Mouse (Mus musculus): ENCODE data around the gene Ptbp2. TPM values are rescaled to one million over a fixed set of nuclear protein-coding genes. Genes with fewer than 3 reads are reported as not detected.

Ptbp2 gene
- polyA plus RNA-seq, 1 experiment from 2014 or later = 242 TPM

DNA sequence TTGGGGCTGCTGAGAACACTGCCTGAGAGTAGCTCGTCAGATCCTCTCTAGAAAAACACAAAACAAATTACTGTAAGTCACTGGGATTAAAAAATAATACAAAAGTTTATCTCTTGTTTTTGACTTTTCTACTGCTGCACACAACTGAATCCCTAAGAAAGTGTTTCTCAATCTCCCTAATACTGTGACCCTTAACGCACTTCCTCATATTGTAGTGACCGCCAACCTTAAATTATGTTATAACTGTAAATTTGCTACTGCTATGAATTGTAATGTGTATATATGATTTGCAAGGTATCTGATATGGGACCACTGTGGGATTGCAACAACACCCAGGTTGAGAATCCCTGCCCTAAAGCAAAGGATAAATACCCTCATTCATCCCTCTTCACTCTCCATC lies 22.5 kb downstream of the Ptbp2 start:
- Histone ChIP-seq H3K9me3 (no peaks in the 10 kb centered on the region), H3K4me3 (no peak overlapping the region), H3K4me1 (replicated peaks) (no peaks in the 10 kb centered on the region), H3K36me3 (peaks cover 44% of the 10 kb centered on the region), H3K27ac (no peak overlapping the region), H3K27me3 (ENCODE audit: insufficient read depth, poor library complexity, severe bottlenecking) (no peaks in the 10 kb centered on the region)
- DNase-seq (ENCODE audit: low spot score) = no peak
- 95% methylated on average over 3 of the region's 3 CpGs for WGBS

DNA sequence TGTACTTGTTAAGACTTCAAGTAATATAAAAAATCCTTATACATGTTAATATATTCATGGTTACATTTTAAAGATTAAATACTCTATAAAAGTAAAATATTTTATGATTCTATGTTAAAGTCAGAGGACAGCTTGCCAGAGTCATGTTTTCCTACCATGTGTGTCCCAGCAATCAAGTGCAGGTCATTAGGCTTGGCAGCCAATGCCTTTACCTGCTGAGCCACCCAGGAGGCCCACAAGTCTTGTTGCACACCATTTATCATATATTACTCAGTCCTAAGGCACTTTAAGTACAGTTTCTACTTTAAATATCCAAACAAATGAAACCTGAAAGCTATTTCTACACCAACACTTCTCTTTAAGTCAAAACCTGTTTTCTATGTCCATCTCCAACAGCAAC lies 30.5 kb downstream of the Ptbp2 start:
- Histone ChIP-seq H3K4me3 (no peak overlapping the region), H3K27ac (no peak overlapping the region), H3K4me1 (replicated peaks) (no peaks in the 10 kb centered on the region), H3K27me3 (ENCODE audit: insufficient read depth, poor library complexity, severe bottlenecking) (no peaks in the 10 kb centered on the region), H3K36me3 (peaks cover 46% of the 10 kb centered on the region), H3K9me3 (no peaks in the 10 kb centered on the region)
- no peak for DNase-seq (ENCODE audit: low spot score)

DNA sequence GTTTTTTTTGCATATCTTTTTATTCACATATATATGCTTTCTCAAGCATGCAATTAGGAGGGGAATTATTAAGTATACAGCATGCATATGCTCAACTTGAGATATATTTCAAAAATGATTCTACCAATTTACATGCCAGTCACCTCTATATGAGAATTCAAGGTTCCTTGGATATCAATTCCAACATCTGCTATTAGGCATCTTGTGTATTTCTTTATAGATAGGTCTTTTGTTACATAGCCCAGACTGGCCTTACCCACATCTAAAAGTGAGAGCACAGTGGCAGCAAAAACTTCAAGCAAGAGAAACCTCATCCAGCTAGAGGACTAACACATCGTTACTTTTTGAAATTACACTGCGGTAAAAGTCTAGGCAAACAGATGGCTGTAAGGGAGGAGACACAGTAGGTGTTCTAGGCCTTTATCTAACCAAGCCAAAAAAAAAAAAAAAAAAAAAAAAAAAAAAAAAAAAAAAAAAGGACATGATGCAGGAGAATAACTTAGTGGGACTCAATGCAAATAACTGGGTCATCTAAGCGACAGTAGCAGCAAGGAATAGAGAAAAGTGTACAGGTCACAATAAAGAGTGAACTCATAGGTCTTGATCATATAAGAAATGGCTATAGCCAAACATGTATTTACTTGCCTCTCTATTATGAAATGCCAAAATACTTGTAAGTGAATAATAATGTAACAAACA lies 34.6 kb downstream of the Ptbp2 start:
- H3K4me3 ChIP-seq = no peak overlapping the region
- H3K4me1 ChIP-seq (replicated peaks) = no peaks in the 10 kb centered on the region
- peaks cover 59% of the 10 kb centered on the region for H3K36me3 ChIP-seq
- 84% methylated on average over 3 of the region's 3 CpGs for WGBS
- H3K27me3 ChIP-seq (ENCODE audit: insufficient read depth, poor library complexity, severe bottlenecking) = no peaks in the 10 kb centered on the region
- no peak overlapping the region for H3K27ac ChIP-seq
- H3K9me3 ChIP-seq = no peaks in the 10 kb centered on the region
- no peak for DNase-seq (ENCODE audit: low spot score)

DNA sequence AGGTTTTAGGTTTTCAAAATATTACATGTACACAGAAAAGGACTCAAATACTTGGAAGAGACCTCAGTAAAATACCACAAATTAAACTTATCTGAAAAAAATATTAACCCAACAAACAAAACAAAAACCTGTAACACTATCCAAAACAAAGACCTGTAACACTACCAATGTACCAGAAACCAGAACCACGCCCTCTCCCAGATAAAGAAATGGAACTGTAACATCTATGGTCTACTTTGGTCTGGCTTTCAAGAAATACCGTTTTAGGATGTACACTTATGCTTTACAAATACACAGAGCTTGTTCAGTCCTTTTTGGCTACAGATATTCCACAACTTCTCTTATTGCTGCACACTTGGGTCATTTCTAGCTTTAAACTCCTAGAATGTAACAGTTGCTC lies 35.1 kb downstream of the Ptbp2 start:
- WGBS = 93% methylated on average over 2 of the region's 2 CpGs
- H3K27ac ChIP-seq = no peak overlapping the region
- peaks cover 64% of the 10 kb centered on the region for H3K36me3 ChIP-seq
- no peak for DNase-seq (ENCODE audit: low spot score)
- no peak overlapping the region for H3K4me3 ChIP-seq
- no peaks in the 10 kb centered on the region for H3K9me3 ChIP-seq
- no peaks in the 10 kb centered on the region for H3K4me1 ChIP-seq (replicated peaks)
- H3K27me3 ChIP-seq (ENCODE audit: insufficient read depth, poor library complexity, severe bottlenecking) = no peaks in the 10 kb centered on the region

DNA sequence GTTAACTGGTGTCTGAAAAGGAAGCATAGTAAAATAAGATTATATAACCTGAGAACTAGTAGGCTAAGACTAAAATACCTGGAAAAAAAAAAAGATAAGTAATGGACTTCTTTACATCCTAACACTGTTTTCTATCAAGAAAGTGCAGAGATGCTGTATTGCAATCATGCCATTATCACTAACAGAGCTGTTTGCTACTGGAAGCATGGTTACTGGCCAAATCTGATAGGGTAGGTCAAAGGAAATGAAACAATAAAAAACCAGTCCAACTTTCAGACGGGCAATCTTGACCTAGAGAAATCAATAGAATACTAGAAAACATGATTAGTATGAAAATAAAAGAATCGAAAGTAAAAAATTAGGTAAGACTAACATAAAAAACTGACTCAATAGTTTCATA lies 37.6 kb downstream of the Ptbp2 start:
- H3K9me3 ChIP-seq = no peaks in the 10 kb centered on the region
- no peaks in the 10 kb centered on the region for H3K4me1 ChIP-seq (replicated peaks)
- no peaks in the 10 kb centered on the region for H3K27me3 ChIP-seq (ENCODE audit: insufficient read depth, poor library complexity, severe bottlenecking)
- no peak overlapping the region for H3K27ac ChIP-seq
- WGBS = 93% methylated on average over 2 of the region's 2 CpGs
- H3K36me3 ChIP-seq = peaks cover 78% of the 10 kb centered on the region
- no peak overlapping the region for H3K4me3 ChIP-seq
- DNase-seq (ENCODE audit: low spot score) = no peak

DNA sequence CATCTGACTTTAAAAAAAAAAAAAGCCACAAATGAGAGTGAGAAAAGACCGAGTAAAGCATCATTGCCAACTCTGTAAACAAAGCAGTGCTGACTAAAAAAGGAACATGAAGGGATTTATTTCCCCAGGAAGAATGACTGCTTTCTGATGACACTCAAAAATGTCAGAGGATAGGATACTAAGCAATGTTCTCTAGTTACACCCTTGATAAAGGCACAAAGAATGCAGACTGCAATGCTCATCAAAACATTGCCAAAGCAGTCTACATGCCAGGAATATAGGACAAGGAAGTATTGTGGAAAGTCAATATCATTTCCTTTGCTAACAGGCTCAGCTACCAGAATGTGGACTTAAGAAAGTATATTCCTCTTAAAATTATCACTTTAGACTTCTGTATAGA lies 38.5 kb downstream of the Ptbp2 start:
- H3K27ac ChIP-seq = no peak overlapping the region
- no peaks in the 10 kb centered on the region for H3K9me3 ChIP-seq
- H3K27me3 ChIP-seq (ENCODE audit: insufficient read depth, poor library complexity, severe bottlenecking) = no peaks in the 10 kb centered on the region
- peaks cover 70% of the 10 kb centered on the region for H3K36me3 ChIP-seq
- H3K4me1 ChIP-seq (replicated peaks) = no peaks in the 10 kb centered on the region
- H3K4me3 ChIP-seq = no peak overlapping the region
- WGBS = 83% methylated on average over 1 of the region's 1 CpGs
- DNase-seq (ENCODE audit: low spot score) = no peak

DNA sequence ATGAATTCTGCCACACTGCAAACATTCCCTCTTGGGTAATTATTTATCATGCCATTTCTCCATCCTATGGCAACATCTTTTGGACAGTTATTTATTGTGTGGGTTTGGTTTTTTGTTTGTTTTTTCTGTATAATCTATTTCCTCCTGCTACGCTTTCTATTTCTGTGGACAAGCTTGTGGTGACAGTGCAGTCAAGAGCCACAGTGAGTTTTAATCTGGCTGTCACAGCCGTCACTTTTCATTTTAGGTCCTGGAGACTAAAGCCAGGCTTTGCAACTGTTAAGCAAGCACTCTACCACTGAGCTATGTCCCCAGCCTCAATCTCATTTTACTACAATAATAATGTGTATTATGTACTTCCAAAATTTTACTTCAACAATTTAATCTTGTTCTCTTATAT lies 54.4 kb downstream of the Ptbp2 start:
- no peaks in the 10 kb centered on the region for H3K9me3 ChIP-seq
- H3K27me3 ChIP-seq (ENCODE audit: insufficient read depth, poor library complexity, severe bottlenecking) = no peaks in the 10 kb centered on the region
- WGBS = 86% methylated on average over 2 of the region's 2 CpGs
- H3K27ac ChIP-seq = no peak overlapping the region
- DNase-seq (ENCODE audit: low spot score) = no peak
- no peak overlapping the region for H3K4me3 ChIP-seq
- no peaks in the 10 kb centered on the region for H3K4me1 ChIP-seq (replicated peaks)
- peaks cover 51% of the 10 kb centered on the region for H3K36me3 ChIP-seq

DNA sequence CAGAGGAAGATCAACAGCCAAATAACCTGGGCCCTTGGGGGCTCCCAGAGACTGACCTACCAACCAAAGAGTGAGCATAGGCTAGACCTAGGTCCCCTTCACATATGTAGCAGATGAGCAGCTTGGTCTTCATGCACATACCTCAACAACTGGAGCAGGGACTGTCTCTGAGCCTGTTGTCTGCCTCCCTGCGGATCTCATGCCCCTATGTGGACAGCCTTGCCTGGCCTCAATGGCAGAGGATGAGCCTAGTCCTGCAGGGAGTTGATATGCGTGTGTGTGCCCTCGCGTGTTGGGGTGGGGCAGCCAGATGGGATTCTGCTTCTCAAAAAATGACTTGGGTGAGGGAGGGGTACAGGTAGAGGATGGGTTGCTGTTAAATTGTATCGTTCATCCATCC lies 72.2 kb downstream of the Ptbp2 start:
- no peak overlapping the region for H3K27ac ChIP-seq
- H3K4me1 ChIP-seq (replicated peaks) = no peaks in the 10 kb centered on the region
- DNase-seq (ENCODE audit: low spot score) = no peak

DNA sequence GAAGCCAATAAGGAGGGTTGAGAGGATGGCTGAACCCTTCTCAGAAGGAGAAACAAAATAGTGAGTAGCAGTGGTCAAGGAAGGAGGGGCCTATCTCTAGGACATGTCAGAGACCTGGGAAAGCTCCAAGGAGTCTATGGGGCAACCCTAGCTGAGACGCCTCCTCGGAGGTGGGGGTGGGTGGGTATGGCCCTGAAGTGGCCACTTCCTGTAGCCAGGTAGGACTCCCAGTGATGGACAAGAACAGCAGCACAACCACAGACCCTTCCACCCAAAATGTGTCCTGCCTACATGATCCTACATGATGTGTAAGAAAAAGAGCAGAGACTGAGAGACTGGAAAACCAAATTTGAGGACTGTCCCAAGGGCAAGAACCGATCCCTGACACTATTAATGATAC lies 72.8 kb downstream of the Ptbp2 start:
- H3K9me3 ChIP-seq = no peaks in the 10 kb centered on the region
- no peak overlapping the region for H3K27ac ChIP-seq
- DNase-seq (ENCODE audit: low spot score) = no peak
- H3K4me3 ChIP-seq = no peak overlapping the region
- H3K4me1 ChIP-seq (replicated peaks) = no peaks in the 10 kb centered on the region
- WGBS = 99% methylated on average over 3 of the region's 3 CpGs
- H3K36me3 ChIP-seq = peaks cover 4% of the 10 kb centered on the region; the same call in 1 of the 2 replicates
- H3K27me3 ChIP-seq (ENCODE audit: insufficient read depth, poor library complexity, severe bottlenecking) = no peaks in the 10 kb centered on the region

More for the DNA sequence above, 72.2 kb downstream of the Ptbp2 start:
- WGBS = 93% methylated on average over 5 of the region's 5 CpGs
- H3K27me3 ChIP-seq (ENCODE audit: insufficient read depth, poor library complexity, severe bottlenecking) = no peaks in the 10 kb centered on the region
- peaks cover 4% of the 10 kb centered on the region; the same call in 1 of the 2 replicates for H3K36me3 ChIP-seq
- H3K4me3 ChIP-seq = no peak overlapping the region
- no peaks in the 10 kb centered on the region for H3K9me3 ChIP-seq

DNA sequence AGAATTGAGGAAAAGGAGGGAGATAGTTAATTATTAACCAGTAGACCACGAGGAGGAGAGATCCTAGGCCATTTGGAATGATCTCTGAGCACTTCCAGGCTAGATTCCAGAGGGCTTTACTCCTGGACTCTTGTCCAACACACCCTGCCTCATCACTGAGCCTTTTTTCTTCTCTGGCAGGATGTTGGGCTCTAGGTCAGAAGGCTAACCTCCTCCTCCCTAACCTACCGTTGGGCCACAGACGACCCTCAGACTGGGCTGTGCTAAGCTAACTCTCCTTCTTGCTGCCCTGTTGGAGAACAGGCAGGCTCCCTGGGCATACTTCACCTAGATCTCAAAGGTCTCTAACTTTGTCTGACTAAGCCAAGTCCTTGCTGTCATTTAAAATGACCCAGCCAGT lies 82.8 kb downstream of the Ptbp2 start:
- H3K36me3 ChIP-seq = no peaks in the 10 kb centered on the region
- H3K27ac ChIP-seq = no peak overlapping the region
- 77% methylated on average over 3 of the region's 3 CpGs for WGBS
- H3K4me1 ChIP-seq (replicated peaks) = no peaks in the 10 kb centered on the region
- H3K4me3 ChIP-seq = no peak overlapping the region
- no peaks in the 10 kb centered on the region for H3K27me3 ChIP-seq (ENCODE audit: insufficient read depth, poor library complexity, severe bottlenecking)
- DNase-seq (ENCODE audit: low spot score) = no peak
- H3K9me3 ChIP-seq = no peaks in the 10 kb centered on the region

DNA sequence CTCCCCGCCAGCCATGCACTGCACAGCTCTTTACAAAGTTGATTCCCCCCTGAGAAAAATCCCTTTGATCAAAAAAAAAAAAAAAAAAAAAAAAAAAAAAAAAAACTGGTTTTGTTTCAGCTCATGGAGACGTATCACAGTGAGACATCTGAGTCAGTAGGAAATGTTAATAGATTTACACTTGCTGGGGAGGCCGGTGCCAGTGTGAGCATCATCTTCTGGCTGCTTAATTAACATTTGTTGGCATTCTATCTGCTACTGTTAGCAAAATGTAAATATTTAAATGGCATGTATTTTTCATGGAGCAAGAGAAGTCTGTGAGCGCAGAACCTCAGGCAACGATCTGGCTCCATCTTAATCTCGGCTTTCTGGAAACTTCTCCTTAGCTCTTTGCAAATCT lies 99.5 kb downstream of the Ptbp2 start:
- Histone ChIP-seq H3K9me3 (no peaks in the 10 kb centered on the region), H3K27me3 (ENCODE audit: insufficient read depth, poor library complexity, severe bottlenecking) (no peaks in the 10 kb centered on the region), H3K4me3 (no peak overlapping the region), H3K27ac (no peak overlapping the region), H3K36me3 (no peaks in the 10 kb centered on the region), H3K4me1 (replicated peaks) (peaks cover 6% of the 10 kb centered on the region; the same call in 1 of the 2 replicates)
- no peak for DNase-seq (ENCODE audit: low spot score)
- WGBS = 64% methylated on average over 6 of the region's 6 CpGs
